Mouse (Mus musculus): ENCODE measurements around the gene Il34.

- TF ChIP-seq GATA1 (IDR thresholded peaks at IDR 0.05; ENCODE audit: low read length) (no peak), TAL1 (IDR thresholded peaks at IDR 0.05; ENCODE audit: low read length) (no peak)
Observed at GRCm38 (mm10) chr8:110809831-110810230, 4.1 kb upstream of the Il34 start.

Data from erythroblast, embryonic 14.5 days (primary cell).